ENCODE assay signal across 9 mouse cellular contexts in the genomic region with DNA sequence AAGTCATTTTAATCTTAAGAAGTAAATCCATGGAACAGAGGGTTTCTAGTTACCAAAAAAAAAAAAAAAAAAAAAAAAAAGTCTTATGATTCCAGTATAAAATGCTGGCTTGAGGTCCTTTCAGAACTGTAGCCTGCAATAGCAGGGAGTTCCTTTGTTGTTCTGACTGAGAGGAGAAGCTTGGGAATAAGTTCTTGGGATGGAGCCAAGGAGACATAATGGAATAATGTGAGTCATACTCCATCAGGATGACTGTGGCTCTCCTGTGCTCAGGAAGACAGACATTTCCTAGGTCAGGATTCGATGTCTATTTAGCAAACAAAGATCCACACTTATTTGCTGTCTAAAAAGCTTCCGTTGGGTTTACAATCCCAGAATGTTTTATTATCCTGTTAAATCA.
DNase-seq lines count a peak whose midpoint lies in the region; ATAC-seq lines count a peak whose summit lies in the region.
"Had no signal": no experiment of that assay in that cellular context is flagged by ENCODE, and none has a peak within 500 bp of the region (broad histone marks: within the 10 kb centered on the region; RNA-seq: fewer than 3 reads in every experiment).

No protein-coding gene starts in this region.

- WGBS in kidney, embryonic 15.5 days = 61% methylated on average over 2 of the region's 2 CpGs
- WGBS in heart, embryonic 14.5 days = 52% methylated on average over 2 of the region's 2 CpGs

- no peak for DNase-seq in cerebellum, adult 11 months
- no peak for DNase-seq in kidney, postnatal 4 days
- DNase-seq in 3T3-L1 (ENCODE audit: low read depth, low spot score) = peak; percentile 95
- DNase-seq in thymus, postnatal 0 days (ENCODE audit: low spot score) = no peak
- no peak for DNase-seq in embryo, embryonic 10 days (ENCODE audit: low spot score)

- no peak overlapping the region for H3K9ac ChIP-seq in kidney, embryonic 15.5 days
- H3K9ac ChIP-seq in heart, embryonic 14.5 days (ENCODE audit: low read length) = no peak overlapping the region
- H3K9ac ChIP-seq: lung, embryonic 15.5 days had no signal

- peaks cover 4% of the 10 kb centered on the region; the same call in 1 of the 2 replicates for H3K4me1 ChIP-seq in kidney, embryonic 15.5 days
- H3K4me1 ChIP-seq in heart, embryonic 14.5 days (ENCODE audit: control insufficient read depth in 2 of 2, insufficient read depth in 2 of 2, low read length in 2 of 2) = peaks cover 3 to 8% of the 10 kb centered on the region in 2 experiments; a peak in 3 of 4 replicates
- H3K4me1 ChIP-seq: lung, embryonic 15.5 days had no signal

- H3K4me2 ChIP-seq in kidney, embryonic 15.5 days = no peak overlapping the region
- H3K4me2 ChIP-seq in heart, embryonic 14.5 days (ENCODE audit: low read length) = no peak overlapping the region
- H3K4me2 ChIP-seq: lung, embryonic 15.5 days had no signal

- ATAC-seq in cerebellum, adult (ENCODE audit: insufficient number of reproducible peaks, low FRiP score, low TSS enrichment) = peak; percentile 88
- ATAC-seq in kidney, embryonic 15.5 days (replicated peaks; ENCODE audit: low FRiP score) = 0 out of 2 replicates have a peak, but pooled peaks have one; percentile 40
- 0 out of 2 replicates have a peak, but pooled peaks have one; percentile 50 for ATAC-seq in heart, embryonic 14.5 days (ENCODE audit: insufficient number of reproducible peaks, insufficient read depth, low FRiP score, low read depth)

- no peak overlapping the region for H3K4me3 ChIP-seq in kidney, embryonic 15.5 days (replicated peaks)
- no peak overlapping the region for H3K4me3 ChIP-seq in heart, embryonic 14.5 days (ENCODE audit: control insufficient read depth in 1 of 2, insufficient read depth in 1 of 2, low read depth in 1 of 2, low read length in 2 of 2)
- H3K4me3 ChIP-seq: lung, embryonic 15.5 days had no signal

- no peaks in the 10 kb centered on the region for H3K36me3 ChIP-seq in kidney, embryonic 15.5 days
- H3K36me3 ChIP-seq in heart, embryonic 14.5 days (ENCODE audit: control insufficient read depth, insufficient read depth, low read length) = no peaks in the 10 kb centered on the region
- H3K36me3 ChIP-seq: lung, embryonic 15.5 days had no signal

- H3K27ac ChIP-seq in kidney, embryonic 15.5 days = no peak overlapping the region
- 0 out of 4 replicates have a peak overlapping the region, but pooled peaks of 1 of the 2 experiments have one; percentile 0 for H3K27ac ChIP-seq in heart, embryonic 14.5 days (replicated peaks in 1 of 2; ENCODE audit: control insufficient read depth in 1 of 2, insufficient read depth in 1 of 2, low read depth in 2 of 2, low read length in 2 of 2)
- H3K27ac ChIP-seq: lung, embryonic 15.5 days had no signal

- H3K9me3 ChIP-seq in kidney, embryonic 15.5 days (replicated peaks) = no peaks in the 10 kb centered on the region
- H3K9me3 ChIP-seq in heart, embryonic 14.5 days (ENCODE audit: control insufficient read depth, low read length) = no peaks in the 10 kb centered on the region
- H3K9me3 ChIP-seq: lung, embryonic 15.5 days had no signal

- no peaks in the 10 kb centered on the region for H3K27me3 ChIP-seq in kidney, embryonic 15.5 days
- no peaks in the 10 kb centered on the region for H3K27me3 ChIP-seq in heart, embryonic 14.5 days (ENCODE audit: control insufficient read depth, insufficient read depth, low read length)
- H3K27me3 ChIP-seq: lung, embryonic 15.5 days had no signal
